Mouse (Mus musculus): Measurements from ENCODE around the gene Sipa1l2. TPM values are rescaled to one million over a fixed set of nuclear protein-coding genes. Genes with fewer than 3 reads are reported as not detected.

The Sipa1l2 gene
- polyA plus RNA-seq, 1 experiment from 2014 or later: 23.3 TPM

DNA sequence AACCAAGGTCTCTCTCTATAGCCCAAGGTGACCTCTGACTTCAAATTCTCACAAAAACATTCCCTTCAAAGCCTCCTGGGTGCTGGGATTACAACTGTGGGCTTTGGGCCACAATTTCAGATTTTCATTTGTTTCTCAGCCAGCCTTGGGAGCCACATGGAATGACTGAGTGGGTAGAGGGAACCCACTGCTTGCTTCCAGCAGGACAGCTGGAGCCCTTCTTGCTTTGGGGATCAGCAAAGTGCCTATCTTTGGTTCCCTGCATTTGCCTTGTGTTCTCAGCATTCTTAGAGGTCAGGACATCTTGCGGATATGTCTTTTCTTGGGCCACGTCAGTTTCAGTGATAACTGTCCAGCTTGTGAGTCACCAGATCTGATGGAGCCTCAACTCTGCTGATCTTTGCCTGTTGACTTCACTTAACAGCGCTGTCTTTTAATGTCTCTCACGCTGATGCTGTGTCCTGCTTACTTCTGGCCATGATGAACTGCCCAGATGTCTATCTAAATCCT is 38.2 kb upstream of the Sipa1l2 start:
- no peak overlapping the region for H3K4me2 ChIP-seq (ENCODE audit: low read depth, low read length, severe bottlenecking)

DNA sequence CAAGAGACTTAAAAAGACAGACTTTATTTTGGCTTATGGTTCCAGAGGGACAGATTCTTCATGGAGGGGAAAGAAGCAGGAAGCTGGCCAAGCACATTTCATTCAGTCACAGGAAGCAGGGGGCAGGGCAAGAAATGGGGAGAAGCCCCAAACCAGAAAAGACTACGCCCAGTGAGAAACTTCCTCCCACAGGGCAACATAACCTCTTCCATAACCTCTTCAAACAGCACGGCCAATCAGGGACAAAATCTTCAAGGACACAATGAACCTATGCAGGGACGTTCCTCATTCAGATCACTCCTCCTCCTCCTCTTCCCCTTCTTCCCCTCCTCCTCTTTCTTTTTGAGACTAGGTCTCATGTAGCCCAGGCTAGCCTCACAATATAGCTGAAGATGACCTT is 37.3 kb upstream of the Sipa1l2 start:
- Histone ChIP-seq H3K4me1 (replicated peaks; ENCODE audit: control insufficient read depth, insufficient read depth, low read length) (no peaks in the 10 kb centered on the region), H3K9ac (ENCODE audit: low read length) (no peak overlapping the region), H3K27me3 (ENCODE audit: control insufficient read depth, insufficient read depth, low read length) (no peaks in the 10 kb centered on the region), H3K36me3 (ENCODE audit: control insufficient read depth, insufficient read depth, low read length) (no peaks in the 10 kb centered on the region), H3K27ac (ENCODE audit: low read depth, low read length) (no peak overlapping the region), H3K9me3 (ENCODE audit: control insufficient read depth, low read length) (no peaks in the 10 kb centered on the region), H3K4me3 (ENCODE audit: low read depth, low read length) (no peak overlapping the region), H3K4me2 (ENCODE audit: low read depth, low read length, severe bottlenecking) (no peak overlapping the region)
- 63% methylated on average over 3 of the region's 3 CpGs for whole genome bisulfite sequencing
- ATAC-seq (replicated peaks; ENCODE audit: low FRiP score) (no peak), DNase-seq (ENCODE audit: low spot score) (no peak)

More for the DNA sequence above, 38.2 kb upstream of the Sipa1l2 start:
- Histone ChIP-seq H3K9me3 (ENCODE audit: control insufficient read depth, low read length) (no peaks in the 10 kb centered on the region), H3K4me1 (replicated peaks; ENCODE audit: control insufficient read depth, insufficient read depth, low read length) (no peaks in the 10 kb centered on the region), H3K27ac (ENCODE audit: low read depth, low read length) (no peak overlapping the region), H3K36me3 (ENCODE audit: control insufficient read depth, insufficient read depth, low read length) (no peaks in the 10 kb centered on the region), H3K9ac (ENCODE audit: low read length) (no peak overlapping the region), H3K4me3 (ENCODE audit: low read depth, low read length) (no peak overlapping the region), H3K27me3 (ENCODE audit: control insufficient read depth, insufficient read depth, low read length) (no peaks in the 10 kb centered on the region)
- 88% methylated on average over 4 of the region's 4 CpGs for WGBS
- no peak for ATAC-seq (replicated peaks; ENCODE audit: low FRiP score)
- no peak for DNase-seq (ENCODE audit: low spot score)

DNA sequence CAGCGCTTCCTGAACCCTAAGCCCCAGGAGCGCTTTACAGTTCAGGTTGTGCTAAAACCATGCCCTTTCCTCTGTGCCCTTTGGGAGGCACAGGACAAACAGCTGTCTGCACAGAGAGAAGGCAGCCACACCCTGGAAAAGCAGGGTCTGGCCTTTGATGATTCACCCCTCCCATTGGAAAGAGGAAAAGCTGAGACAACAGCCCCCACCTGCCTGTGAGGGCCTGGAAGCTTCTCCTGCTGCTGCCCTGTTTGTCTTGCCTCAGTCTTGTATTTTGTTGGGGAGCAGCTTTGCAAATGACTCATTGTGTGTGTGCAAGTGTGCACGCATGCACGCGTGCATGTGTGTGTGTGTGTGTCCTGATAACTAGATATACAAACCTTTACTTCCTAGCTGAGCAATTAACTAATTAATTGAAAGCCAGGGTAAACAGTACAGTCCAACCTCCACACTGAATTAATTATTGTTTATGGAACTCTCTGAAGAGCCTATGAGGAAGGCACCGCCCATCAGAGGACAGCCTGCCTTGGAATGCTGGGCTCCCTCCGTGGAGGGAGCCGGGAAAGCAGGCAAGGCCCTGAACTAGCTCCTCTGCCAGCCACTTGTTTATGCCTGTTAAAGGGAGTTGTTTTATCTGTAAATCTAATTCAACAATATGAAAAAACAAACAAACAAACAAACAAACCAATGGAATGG is 35.4 kb upstream of the Sipa1l2 start:
- ATAC-seq (replicated peaks; ENCODE audit: low FRiP score) (no peak), DNase-seq (ENCODE audit: low spot score) (no peak)
- Histone ChIP-seq H3K4me2 (ENCODE audit: low read depth, low read length, severe bottlenecking) (no peak overlapping the region), H3K27me3 (ENCODE audit: control insufficient read depth, insufficient read depth, low read length) (no peaks in the 10 kb centered on the region), H3K9ac (ENCODE audit: low read length) (no peak overlapping the region), H3K9me3 (ENCODE audit: control insufficient read depth, low read length) (no peaks in the 10 kb centered on the region), H3K4me3 (ENCODE audit: low read depth, low read length) (no peak overlapping the region), H3K36me3 (ENCODE audit: control insufficient read depth, insufficient read depth, low read length) (no peaks in the 10 kb centered on the region), H3K27ac (ENCODE audit: low read depth, low read length) (no peak overlapping the region), H3K4me1 (replicated peaks; ENCODE audit: control insufficient read depth, insufficient read depth, low read length) (no peaks in the 10 kb centered on the region)
- WGBS: 74% methylated on average over 8 of the region's 8 CpGs

DNA sequence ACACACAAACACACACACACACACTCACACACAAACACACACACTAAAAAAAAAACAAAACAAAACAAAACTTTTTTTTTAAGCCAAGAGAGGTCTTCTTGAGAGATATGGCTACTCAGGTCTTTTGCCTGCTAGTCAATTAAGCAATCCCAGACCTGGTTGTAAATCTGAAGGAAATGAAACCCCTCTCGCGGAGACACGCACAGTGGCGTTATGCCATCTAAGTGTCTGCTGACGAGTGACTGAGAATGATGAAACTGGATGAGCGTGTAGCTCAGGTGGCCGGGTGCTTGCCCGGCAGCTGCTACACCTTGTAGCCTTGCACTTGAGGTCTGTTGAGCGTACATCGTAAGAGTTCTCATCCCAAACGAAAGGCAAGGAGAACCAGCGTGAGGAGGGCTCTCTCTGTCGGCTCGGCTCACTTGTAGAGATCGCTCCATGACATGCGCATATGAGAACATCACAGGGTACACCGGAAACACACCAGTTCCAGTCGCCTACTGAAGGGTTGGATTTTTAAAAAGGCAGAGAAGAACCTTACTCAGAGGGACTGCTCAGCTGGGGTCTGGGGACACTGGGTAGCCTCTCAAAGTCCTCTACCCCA is 34.7 kb upstream of the Sipa1l2 start:
- DNase-seq (ENCODE audit: low spot score): no peak
- Histone ChIP-seq H3K27ac (ENCODE audit: low read depth, low read length) (no peak overlapping the region), H3K4me3 (ENCODE audit: low read depth, low read length) (no peak overlapping the region), H3K27me3 (ENCODE audit: control insufficient read depth, insufficient read depth, low read length) (no peaks in the 10 kb centered on the region), H3K4me2 (ENCODE audit: low read depth, low read length, severe bottlenecking) (no peak overlapping the region), H3K9me3 (ENCODE audit: control insufficient read depth, low read length) (no peaks in the 10 kb centered on the region), H3K4me1 (replicated peaks; ENCODE audit: control insufficient read depth, insufficient read depth, low read length) (no peaks in the 10 kb centered on the region), H3K36me3 (ENCODE audit: control insufficient read depth, insufficient read depth, low read length) (no peaks in the 10 kb centered on the region), H3K9ac (ENCODE audit: low read length) (no peak overlapping the region)
- no peak for ATAC-seq (replicated peaks; ENCODE audit: low FRiP score)
- 94% methylated on average over 18 of the region's 18 CpGs for WGBS

DNA sequence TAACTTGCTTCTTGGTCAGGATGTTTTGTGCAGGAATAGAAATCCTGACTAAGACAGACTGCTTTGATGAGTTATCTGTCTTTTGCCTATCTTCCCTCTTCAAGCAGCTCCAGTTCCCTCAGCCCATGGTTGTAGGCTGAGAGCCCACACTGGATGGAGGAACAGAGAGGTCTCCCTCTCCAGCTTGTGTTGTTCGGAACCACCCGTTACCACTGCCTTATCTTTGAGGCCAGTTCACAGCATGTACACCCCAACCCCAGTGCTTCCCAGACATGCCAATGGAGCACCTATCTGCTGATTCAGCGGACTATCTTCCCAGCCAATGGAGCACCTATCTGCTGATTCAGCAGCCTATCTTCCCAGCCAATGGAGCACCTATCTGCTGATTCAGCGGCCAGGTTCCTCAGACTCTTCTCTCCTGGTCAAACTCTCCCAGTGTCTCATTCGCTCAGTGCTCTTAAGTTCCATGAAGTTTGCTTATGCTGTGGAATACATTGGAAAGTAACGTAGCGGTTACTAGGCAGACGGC is 33.8 kb upstream of the Sipa1l2 start:
- Histone ChIP-seq H3K4me3 (ENCODE audit: low read depth, low read length) (no peak overlapping the region), H3K9me3 (ENCODE audit: control insufficient read depth, low read length) (no peaks in the 10 kb centered on the region), H3K27me3 (ENCODE audit: control insufficient read depth, insufficient read depth, low read length) (no peaks in the 10 kb centered on the region), H3K9ac (ENCODE audit: low read length) (no peak overlapping the region), H3K4me1 (replicated peaks; ENCODE audit: control insufficient read depth, insufficient read depth, low read length) (no peaks in the 10 kb centered on the region), H3K36me3 (ENCODE audit: control insufficient read depth, insufficient read depth, low read length) (no peaks in the 10 kb centered on the region), H3K27ac (ENCODE audit: low read depth, low read length) (no peak overlapping the region), H3K4me2 (ENCODE audit: low read depth, low read length, severe bottlenecking) (no peak overlapping the region)
- DNase-seq (ENCODE audit: low spot score) (no peak), ATAC-seq (replicated peaks; ENCODE audit: low FRiP score) (no peak)
- 88% methylated on average over 8 of the region's 8 CpGs for WGBS

DNA sequence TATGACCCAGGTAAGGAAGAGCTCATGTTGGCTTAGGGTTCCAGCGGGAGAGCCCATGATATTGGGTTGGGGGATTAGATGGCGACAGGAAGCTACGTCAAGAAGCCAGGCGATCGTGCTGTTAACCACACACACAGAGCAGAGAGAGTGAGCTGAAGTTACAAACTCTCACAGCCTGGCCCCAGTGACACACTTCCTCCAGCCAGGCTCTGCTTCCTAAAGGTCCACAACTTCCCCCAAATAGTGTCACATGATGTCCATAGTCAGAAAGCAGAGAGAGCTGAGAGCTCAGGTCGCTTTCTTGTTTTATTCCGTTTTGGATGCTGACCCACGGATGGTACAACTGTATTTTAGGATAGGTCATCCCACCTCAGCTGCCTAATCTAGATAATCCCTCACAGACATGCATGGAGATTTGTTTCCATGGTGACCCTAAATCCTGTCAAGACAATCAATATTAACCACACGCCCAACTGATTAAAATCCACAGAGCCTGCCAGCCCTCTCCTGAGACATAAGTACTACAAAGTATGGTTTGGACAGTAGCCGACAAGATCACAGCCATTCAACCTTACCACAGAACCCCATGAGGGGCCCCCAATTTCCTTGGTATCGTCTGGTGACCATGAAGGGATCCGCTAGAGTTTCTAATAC is 30.6 kb upstream of the Sipa1l2 start:
- Histone ChIP-seq H3K27ac (ENCODE audit: low read depth, low read length) (no peak overlapping the region), H3K9me3 (ENCODE audit: control insufficient read depth, low read length) (no peaks in the 10 kb centered on the region), H3K4me1 (replicated peaks; ENCODE audit: control insufficient read depth, insufficient read depth, low read length) (no peaks in the 10 kb centered on the region), H3K9ac (ENCODE audit: low read length) (no peak overlapping the region), H3K4me2 (ENCODE audit: low read depth, low read length, severe bottlenecking) (no peak overlapping the region), H3K36me3 (ENCODE audit: control insufficient read depth, insufficient read depth, low read length) (no peaks in the 10 kb centered on the region), H3K27me3 (ENCODE audit: control insufficient read depth, insufficient read depth, low read length) (no peaks in the 10 kb centered on the region), H3K4me3 (ENCODE audit: low read depth, low read length) (no peak overlapping the region)
- no peak for ATAC-seq (replicated peaks; ENCODE audit: low FRiP score)
- WGBS: 78% methylated on average over 12 of the region's 12 CpGs
- no peak for DNase-seq (ENCODE audit: low spot score)

DNA sequence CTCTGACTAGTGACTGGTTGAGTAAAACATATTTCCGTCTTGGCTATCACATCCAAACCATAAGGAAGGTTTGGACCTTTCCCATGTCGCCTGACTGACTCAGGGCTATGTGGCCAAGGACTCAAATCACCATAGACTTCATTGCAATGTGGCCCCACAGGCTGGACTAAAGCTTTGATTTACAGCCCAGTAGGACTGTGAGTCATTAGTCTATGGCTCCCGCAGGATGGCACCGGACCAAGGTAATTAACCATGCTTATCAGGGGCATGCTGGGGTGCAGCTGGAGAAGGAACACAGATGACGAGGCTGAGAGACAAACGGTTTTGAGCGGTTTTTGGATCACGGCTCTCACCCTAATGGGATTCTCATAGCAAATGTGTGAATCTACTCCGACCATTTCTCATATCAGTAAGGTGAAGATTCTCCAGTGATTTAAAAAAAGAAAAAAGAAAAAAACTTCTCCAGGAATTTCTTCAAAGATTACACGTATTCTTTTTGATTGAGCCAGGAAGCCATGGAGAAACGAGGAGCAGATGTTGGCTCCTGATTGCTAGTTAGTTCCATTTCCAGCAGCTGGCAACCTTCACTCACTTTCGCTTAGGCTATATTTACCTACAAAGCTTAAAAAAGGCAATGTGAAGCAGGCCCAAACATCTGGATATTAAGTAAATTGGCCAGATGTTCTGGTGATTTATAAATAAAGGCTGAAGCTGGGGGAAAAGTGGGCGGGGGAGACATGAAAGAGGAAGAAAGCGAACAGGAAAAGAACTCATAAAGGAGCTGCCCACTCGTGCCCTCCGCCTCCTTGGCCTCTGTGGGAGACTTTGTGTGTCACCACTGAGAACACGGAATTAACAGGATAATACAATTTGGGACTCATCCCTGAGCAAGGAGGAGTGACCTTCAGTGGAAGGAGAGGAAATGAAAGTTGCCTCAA is 26.2 kb upstream of the Sipa1l2 start:
- Histone ChIP-seq H3K27ac (ENCODE audit: low read depth, low read length) (no peak overlapping the region), H3K4me2 (ENCODE audit: low read depth, low read length, severe bottlenecking) (no peak overlapping the region), H3K9ac (ENCODE audit: low read length) (no peak overlapping the region), H3K4me3 (ENCODE audit: low read depth, low read length) (no peak overlapping the region), H3K9me3 (ENCODE audit: control insufficient read depth, low read length) (no peaks in the 10 kb centered on the region), H3K27me3 (ENCODE audit: control insufficient read depth, insufficient read depth, low read length) (no peaks in the 10 kb centered on the region), H3K36me3 (ENCODE audit: control insufficient read depth, insufficient read depth, low read length) (no peaks in the 10 kb centered on the region), H3K4me1 (replicated peaks; ENCODE audit: control insufficient read depth, insufficient read depth, low read length) (no peaks in the 10 kb centered on the region)
- DNase-seq (ENCODE audit: low spot score) (no peak), ATAC-seq (replicated peaks; ENCODE audit: low FRiP score) (no peak)
- WGBS: 70% methylated on average over 17 of the region's 17 CpGs

DNA sequence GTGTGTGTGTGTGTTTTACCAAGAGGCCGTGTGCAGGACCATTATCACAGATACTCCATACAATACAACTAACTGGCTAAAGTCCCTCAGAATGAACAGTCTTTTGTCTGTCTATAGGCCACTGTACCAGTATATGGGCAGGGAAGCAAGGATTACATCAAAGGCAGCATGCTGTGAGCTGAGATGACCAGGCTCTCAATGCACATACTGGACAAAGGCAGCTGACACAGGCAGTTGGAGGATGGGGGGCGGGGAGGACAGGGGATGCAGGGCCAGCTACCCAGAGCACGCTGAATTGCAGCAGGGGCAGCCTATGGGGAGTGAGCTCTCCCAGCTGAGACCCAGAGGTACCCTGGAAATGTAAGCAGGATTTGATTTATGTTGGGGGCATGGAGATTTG is 20.8 kb upstream of the Sipa1l2 start:
- no peak overlapping the region for H3K4me3 ChIP-seq (ENCODE audit: low read depth, low read length)
- no peak overlapping the region for H3K27ac ChIP-seq (ENCODE audit: low read depth, low read length)
- H3K9me3 ChIP-seq (ENCODE audit: control insufficient read depth, low read length): no peaks in the 10 kb centered on the region
- DNase-seq (ENCODE audit: low spot score) (peak; percentile 74), ATAC-seq (replicated peaks; ENCODE audit: low FRiP score) (peak; percentile 80)
- H3K36me3 ChIP-seq (ENCODE audit: control insufficient read depth, insufficient read depth, low read length): no peaks in the 10 kb centered on the region
- H3K9ac ChIP-seq (ENCODE audit: low read length): no peak overlapping the region
- H3K4me2 ChIP-seq (ENCODE audit: low read depth, low read length, severe bottlenecking): no peak overlapping the region
- H3K4me1 ChIP-seq (replicated peaks; ENCODE audit: control insufficient read depth, insufficient read depth, low read length): no peaks in the 10 kb centered on the region
- no peaks in the 10 kb centered on the region for H3K27me3 ChIP-seq (ENCODE audit: control insufficient read depth, insufficient read depth, low read length)
- 19% methylated on average over 3 of the region's 3 CpGs for WGBS

Measured in forebrain, embryonic 11.5 days (tissue).